ENCODE assay signal across 9 mouse cellular contexts in the genomic region with DNA sequence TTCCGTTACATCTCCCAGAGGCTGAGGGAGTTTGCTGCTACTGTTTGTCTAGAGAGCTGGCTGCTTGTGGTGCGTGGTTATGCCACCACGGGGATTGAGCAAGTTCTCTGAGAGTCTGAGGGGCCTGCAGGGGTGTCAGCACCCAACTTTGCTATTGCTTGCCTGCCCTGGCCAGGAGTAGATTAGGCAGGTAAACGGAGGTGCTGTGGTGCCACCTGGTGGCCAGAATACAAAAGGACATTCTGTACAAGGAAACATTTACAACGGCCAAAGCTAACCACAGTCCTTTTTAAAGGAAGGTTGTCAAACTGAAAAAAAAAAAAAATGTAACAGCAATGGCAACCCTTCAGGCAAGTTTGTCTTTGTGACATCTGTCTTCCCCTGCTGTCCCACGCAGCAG.
DNase-seq lines count a peak whose midpoint lies in the region; ATAC-seq lines count a peak whose summit lies in the region.
"Had no signal": no experiment of that assay in that cellular context is flagged by ENCODE, and none has a peak within 500 bp of the region (broad histone marks: within the 10 kb centered on the region; RNA-seq: fewer than 3 reads in every experiment).

No protein-coding gene starts in this region.

- H3K36me3 ChIP-seq in hindbrain, embryonic 13.5 days, result 0 out of 2 replicates have a peak, but pooled peaks cover 10% of the 10 kb centered on the region

- no peak overlapping the region for H3K4me3 ChIP-seq in hindbrain, embryonic 13.5 days
- H3K4me3 ChIP-seq: myocyte had no signal

- WGBS in hindbrain, embryonic 13.5 days, result 12% methylated on average over 6 of the region's 6 CpGs

- ATAC-seq in hindbrain, embryonic 13.5 days (ENCODE audit: low FRiP score), result peak; percentile 49; the same call in 1 of the 2 replicates

- no peak overlapping the region for H3K9ac ChIP-seq in hindbrain, embryonic 13.5 days

- H3K27ac ChIP-seq in hindbrain, embryonic 13.5 days, result no peak overlapping the region

- H3K4me2 ChIP-seq in hindbrain, embryonic 13.5 days, result no peak overlapping the region

- no peaks in the 10 kb centered on the region; the same call in 1 of the 2 replicates for H3K4me1 ChIP-seq in hindbrain, embryonic 13.5 days (replicated peaks)

- H3K9me3 ChIP-seq in hindbrain, embryonic 13.5 days, result no peaks in the 10 kb centered on the region

- H3K27me3 ChIP-seq in hindbrain, embryonic 13.5 days, result no peaks in the 10 kb centered on the region

- peak; percentile 94 for DNase-seq in NIH3T3 (ENCODE audit: low read depth)
- DNase-seq in cerebellum, adult 9-10 months, result peak; percentile 87
- peak; percentile 63 to 79 for DNase-seq in frontal cortex, postnatal 10 days (ENCODE audit: low spot score in 2 of 2)
- DNase-seq in layer of hippocampus, postnatal 10 days (ENCODE audit: low spot score in 2 of 2), result peak; percentile 84 to 88
- peak; percentile 83 for DNase-seq in lung, postnatal 25 days (ENCODE audit: low spot score)
- peak; percentile 64 for DNase-seq in retina, postnatal 7 days (ENCODE audit: low read depth, low spot score)
- peak; percentile 85 for DNase-seq in thymus, postnatal 4 days
